Mouse (Mus musculus): ENCODE results near the gene Litaf.
"Not testable (repeated sequence)": the region's sequence is repeated elsewhere in the genome, so short reads cannot be mapped to it uniquely, and the experiment has no call there.

Litaf gene

GRCm38 (mm10) chr16:11021403-11022112 lies 44.4 kb downstream of the Litaf start:
- no peak for DNase-seq

DNA sequence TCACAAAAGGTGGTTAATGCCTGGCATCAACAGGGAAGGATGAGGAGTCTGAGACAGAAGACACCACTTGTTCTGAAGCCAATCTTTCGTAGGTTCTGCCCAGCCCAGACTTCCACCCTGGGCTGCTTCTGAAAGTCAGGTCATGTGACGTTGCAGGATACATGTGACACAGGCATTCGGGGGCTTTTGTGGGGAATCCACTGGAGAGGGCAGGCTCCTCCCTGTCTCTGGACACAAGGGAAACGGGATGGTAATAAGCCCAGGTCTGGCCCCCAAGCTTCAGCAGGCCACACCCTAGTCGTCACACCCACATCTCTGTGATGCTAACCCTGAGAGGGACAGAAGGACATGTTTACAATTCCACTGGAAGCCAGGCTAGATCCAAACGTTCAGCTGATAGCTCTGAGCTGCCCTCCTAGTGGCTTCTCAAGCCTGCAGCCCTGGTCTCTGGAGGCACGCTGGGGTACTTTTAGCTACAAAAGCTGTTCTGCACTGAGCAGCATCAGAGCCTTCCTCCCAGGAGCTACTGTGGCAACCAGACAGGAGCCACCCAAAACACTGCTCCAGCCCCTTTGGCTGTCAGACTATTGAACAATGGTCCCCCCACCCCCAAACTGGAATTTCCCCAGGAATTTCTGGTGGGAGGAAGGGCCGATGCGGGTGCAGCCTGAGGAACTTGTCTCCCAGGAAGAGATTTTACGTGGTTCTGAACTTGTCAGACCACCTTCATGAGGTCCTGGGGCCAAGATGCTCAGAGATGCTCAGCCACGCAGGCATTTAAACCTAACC lies 48.0 kb downstream of the Litaf start:
- no peak for DNase-seq

DNA sequence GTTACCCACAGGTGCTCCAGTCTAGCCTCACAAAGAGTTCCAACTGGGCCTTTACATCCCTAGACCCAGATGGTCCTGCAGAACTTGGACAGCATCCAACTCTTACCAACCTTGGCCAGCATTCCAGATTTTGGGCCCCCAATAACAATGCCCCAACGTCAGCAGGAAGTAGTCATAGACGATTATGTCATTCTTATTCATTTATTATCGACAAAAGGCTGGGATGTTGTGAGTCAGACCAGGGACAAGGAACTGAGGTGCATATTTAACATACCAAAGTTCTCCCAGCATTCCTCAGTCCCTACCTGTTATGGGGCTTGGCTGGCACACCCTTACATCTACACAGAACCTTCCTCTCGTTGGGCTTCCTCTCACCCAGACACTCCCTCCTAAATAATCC lies 49.6 kb downstream of the Litaf start:
- no peak for DNase-seq

DNA sequence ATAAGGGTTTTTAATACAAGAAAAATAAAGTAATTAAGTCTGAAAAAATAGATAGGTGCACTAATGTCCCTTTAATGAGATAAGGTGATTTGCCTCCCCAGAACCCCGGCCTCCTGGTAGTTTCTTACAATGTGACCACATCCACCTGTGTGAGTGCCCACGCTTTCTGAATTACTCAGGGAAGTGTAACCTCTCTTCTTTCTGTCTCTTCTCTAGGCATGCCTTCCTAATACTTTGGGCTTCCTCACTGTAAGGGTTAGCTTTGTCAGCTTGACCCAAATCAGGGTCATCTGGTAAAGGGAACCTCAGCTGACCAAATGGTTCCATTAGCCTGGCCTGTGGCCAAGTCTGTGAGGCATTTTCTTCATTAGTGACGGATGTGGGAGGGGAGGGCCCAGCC lies 51.5 kb downstream of the Litaf start:
- DNase-seq: no peak

GRCm38 (mm10) chr16:11013464-11014147 lies 52.4 kb downstream of the Litaf start:
- DNase-seq: not testable (repeated sequence)

GRCm38 (mm10) chr16:11012571-11013463 lies 53.1 kb downstream of the Litaf start:
- DNase-seq: peak; percentile 45

DNA sequence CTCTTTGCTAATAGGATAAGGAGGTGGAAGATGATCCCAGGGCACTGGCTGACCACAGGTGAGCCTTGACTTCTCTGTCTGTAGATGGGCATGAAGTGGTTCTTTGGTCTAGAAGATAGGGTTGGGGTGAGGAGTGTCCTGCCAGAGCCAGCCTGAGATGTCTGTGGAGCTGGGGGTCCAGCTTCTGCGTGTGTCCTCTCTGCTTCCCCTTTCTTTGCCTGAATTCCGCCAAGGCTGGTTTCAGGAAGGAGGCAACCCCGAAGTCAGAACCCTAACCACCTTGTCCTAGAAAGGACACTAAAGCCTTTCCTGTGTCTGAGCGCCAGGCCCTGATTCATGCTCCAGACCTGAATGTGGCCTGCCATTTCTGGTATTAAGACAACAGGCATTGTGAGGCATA lies 54.0 kb downstream of the Litaf start:
- DNase-seq: no peak

DNA sequence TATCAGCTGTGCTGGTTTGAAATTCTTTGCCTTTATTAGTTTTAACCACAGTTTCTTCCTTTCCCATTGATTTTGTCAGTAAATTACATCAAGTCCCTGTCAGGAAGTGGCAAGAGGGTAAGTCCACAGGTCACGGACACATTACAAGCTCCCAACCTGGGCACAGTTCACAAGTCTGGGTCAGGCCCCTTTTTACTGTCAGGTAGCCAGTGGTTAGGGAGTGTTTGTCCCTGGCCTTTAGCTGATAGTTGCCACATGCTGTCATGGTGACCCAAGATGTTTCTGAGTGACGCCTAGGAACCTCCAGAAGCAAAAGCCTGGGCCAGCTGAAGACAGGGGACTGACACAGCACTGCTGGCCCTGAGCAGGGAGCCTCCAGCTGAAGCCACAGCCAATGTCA lies 54.8 kb downstream of the Litaf start:
- no peak for DNase-seq

GRCm38 (mm10) chr16:11010270-11010669 lies 55.7 kb downstream of the Litaf start:
- DNase-seq: no peak

GRCm38 (mm10) chr16:11008162-11008991 lies 57.6 kb downstream of the Litaf start:
- no peak for DNase-seq

- DNase-seq: no peak
These were observed 59.9 kb downstream of the Litaf start for GRCm38 (mm10) chr16:11006100-11006499.

DNA sequence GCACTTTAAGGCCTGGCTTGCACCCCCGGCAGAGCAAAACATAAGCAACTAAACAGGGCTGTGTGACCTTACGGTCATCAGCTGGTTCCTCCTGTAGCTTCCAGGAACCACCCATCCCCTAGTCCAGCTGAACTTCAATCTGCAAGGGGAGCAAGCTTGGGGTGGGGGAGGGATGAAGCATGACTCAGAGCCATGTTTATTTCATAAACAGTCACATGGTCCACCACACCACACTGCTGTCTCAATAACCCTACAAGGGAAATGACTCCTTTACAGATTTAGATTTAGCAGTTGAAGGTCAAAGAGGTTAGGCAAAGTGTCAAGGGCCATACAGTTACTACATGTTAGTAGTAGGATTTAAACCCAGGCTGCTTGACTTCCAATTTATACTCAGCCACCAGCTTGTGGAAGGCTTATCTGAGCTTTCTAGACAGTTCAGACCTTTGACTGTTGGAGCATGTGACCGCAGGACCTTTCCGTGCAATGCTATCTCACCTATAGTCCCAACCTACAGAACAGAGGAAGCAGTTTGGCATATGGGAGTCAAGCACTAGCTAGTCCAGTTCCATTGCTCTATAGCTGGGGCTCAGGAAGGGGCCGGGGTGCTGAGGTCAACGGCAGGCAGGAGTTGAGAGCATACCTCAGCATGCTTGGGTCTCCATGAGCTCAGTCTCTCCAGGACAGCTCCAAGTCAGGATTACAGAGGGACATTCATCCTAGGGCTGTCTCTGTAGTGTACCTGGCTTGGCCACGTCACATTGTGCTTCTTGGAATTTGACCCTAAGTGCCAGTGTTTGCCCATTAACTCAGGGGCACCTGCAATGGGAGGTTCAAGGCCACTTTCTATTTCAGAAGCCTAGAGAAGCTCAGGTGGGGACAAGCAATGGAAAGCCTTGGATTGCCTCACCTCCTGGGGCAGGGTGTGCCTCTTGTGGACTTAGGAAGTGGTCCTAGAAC lies 64.0 kb downstream of the Litaf start:
- no peak for DNase-seq

GRCm38 (mm10) chr16:10999809-11000208 lies 66.1 kb downstream of the Litaf start:
- no peak for DNase-seq

DNA sequence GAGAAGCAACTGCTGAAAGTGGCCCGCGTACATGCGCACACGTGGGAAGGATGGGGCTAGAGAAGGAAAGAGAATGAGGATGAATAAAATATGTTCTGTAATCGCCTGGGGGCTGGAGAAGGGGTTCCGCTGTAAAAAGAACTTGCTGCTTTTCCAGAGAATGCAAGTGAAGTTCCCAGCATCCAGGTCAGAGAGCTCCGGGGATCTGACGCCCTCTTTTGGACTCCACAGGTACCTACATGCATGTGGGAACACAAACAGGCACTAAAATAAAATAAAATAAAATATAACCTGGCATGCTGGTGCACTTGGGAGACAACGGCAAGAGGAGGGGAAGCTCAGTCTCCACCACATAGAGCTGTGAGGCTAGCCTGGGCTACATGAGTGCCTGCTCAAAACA lies 67.7 kb downstream of the Litaf start:
- DNase-seq: no peak

GRCm38 (mm10) chr16:10996576-10996975 lies 69.4 kb downstream of the Litaf start:
- no peak for DNase-seq

GRCm38 (mm10) chr16:10993032-10993744 lies 72.8 kb downstream of the Litaf start:
- DNase-seq: peak; percentile 92

DNA sequence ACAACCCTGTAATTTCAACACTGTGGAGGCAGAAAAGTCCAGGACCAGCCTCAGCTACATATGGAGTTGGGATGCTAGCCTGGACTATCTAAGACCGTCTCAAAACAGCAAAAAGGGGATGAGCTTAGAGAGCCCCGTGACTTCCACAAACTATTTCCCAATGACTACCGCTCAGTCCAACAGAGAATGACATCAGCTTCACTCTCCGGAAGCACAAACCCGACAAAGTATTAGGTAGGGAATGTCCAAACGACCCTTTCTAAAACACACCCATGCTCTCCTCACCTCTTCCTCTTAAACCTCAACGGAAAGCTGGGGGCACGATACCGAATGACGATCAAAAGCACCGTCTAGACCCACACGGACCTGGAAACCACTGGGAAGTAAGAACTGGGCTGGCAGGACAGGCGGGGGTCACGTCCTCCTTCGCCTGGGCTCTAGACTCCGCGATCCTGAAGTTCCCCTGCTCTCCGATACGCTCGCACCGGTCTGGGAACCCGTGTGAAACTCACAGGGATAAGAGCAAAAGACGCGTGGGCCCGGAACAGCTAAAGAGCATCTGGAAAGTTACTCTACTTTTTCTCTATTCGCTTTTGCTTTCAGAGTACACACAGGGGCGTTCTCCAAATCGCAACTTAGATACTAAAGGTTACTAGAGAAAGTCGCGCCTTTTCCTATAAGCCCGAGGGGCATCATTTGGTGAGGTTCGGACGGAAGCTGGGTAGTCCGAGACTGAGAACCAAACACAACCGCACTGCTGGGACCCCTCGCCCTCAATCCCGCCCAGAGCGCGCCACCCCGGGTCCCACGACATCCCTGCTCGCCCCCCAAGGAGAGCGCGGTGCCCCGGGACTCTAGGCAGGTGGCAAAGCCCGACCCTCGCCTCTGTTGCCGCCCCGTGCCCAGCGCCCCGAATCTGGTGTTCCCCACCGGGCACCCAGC lies 73.6 kb downstream of the Litaf start:
- DNase-seq: peak; percentile 53

- DNase-seq: no peak
These were observed 74.2 kb downstream of the Litaf start for GRCm38 (mm10) chr16:10991737-10992089.

GRCm38 (mm10) chr16:10990763-10991162 lies 75.2 kb downstream of the Litaf start:
- no peak for DNase-seq
